Mouse (Mus musculus) gastrocnemius, postnatal 14 days (tissue): ENCODE data around the gene Otol1. TPM values are rescaled to one million over a fixed set of nuclear protein-coding genes. Genes with fewer than 3 reads are reported as not detected.
A peak's percentile ranks its signal among the peaks of the same experiment; 100 is the strongest.

Experiments used
- DNase-seq: peaks from one replicate; pipeline ENCODE4 v3.0.0; 2021; ENCODE audit warnings: mixed read lengths
- intact Hi-C: fragments of 180-260 bp; cut with DNase I; formaldehyde crosslinking; loops from one replicate; pipeline ENCODE4 v1.15.1; 2025; ENCODE audit warnings: low total_unique reads
- long read RNA-seq, 2 experiments: library from polyadenylated mRNA; stranded (forward); transcript quantifications; one replicate each; pipeline ENCODE4 v2.0.0; 2021
- total RNA-seq, 2 experiments: library from RNA; stranded (reverse); gene quantifications; 2 replicates each; pipeline ENCODE4 v1.2.3; 2021

Gene Otol1
- not detected for total RNA-seq
- long read RNA-seq, experiment 1 = 0 reads
- long read RNA-seq, experiment 2 = 0 reads

DNA sequence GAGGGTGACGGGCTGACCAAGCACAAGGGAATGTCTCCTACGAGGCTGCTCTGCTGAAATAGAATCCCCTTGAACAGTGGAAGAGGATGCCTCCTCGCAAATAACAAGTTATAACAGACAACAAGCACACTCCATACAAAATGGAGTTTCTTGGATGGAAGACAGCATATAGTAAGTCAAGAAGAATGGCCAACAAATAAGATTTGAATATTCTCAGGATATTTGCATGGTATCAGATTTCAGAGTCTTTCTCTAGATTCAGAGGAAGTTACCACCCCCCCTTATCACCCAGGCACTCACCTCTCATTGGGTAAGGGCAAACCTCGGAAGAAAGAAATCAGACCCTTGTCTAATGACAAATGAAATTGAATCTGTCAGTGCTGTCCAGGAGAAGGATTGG, at the start of gene Otol1:
Gene Otol1 (plus strand): TSS at position 301 of the 400 bp plus-strand sequence.
- no peak for DNase-seq
- intact Hi-C loops = no loop called here

DNA sequence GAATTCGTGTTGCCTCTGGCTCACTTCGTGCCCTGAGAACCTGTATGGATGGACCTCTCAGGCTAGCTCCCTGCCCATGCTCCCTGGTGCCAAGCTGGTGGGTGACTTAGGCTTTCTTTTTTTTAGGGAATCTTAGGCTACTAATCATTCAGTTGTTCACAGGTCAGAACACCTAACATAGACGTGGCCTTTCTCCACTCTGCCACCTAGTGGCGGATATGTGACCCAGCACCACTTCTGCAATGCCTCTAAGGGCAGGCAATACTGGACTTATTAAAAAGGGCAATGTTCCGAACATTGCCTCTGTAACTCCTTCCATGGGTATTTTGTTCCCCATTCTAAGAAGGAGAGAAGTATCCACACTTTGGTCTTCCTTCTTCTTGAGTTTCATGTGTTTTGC, 45.2 kb upstream of the Otol1 start:
- DNase-seq = peak; percentile 7
- intact Hi-C loops = no loop called here

DNA sequence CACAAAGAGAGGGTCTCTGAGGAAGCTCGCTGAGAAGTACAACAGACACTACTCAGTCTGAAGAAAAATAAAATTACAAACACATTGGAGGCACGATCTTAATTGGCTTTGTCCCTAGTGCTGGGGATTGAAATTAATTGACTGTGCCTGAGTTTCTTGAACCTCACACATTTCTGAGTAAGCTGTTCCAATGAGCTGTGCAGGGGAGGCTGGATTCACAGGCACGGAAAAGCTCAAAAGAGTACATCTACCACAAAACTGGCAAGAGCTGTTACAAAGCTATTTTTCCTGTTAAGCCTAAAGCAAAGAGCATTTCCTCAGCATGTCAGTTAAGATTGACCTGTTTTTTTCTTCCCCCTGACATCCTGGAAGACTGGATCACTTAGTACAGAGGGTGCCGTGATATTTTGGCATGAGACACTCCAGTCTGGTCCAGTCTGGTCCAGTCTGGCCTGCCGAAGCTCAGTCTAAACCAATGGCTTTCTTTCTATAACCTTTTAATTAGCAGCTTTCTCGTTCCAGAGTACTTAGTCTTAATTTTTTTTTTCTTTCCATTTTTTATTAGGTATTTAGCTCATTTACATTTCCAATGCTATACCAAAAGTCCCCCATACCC, 35.8 kb upstream of the Otol1 start:
- no peak for DNase-seq
- intact Hi-C loops = no loop called here

DNA sequence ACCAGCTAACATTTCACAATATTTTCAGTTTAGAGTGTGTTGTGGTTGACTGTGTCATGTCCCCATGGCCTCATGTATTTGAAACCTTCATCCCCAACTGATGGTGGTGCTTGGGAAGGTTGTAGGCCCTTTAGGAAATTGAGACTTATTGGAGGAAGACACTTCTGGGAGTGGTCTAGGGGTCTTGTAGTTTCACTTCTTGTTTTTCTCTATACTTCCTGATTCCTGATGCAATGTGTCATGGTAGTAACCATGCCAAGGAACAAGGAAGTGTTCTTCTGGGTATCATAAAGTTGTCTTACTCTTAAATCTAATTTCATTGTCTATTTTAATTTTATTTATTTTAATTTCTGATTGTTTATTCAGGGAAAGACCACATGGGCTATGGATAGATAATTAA, 29.3 kb upstream of the Otol1 start:
- no peak for DNase-seq
- intact Hi-C loops = no loop called here

DNA sequence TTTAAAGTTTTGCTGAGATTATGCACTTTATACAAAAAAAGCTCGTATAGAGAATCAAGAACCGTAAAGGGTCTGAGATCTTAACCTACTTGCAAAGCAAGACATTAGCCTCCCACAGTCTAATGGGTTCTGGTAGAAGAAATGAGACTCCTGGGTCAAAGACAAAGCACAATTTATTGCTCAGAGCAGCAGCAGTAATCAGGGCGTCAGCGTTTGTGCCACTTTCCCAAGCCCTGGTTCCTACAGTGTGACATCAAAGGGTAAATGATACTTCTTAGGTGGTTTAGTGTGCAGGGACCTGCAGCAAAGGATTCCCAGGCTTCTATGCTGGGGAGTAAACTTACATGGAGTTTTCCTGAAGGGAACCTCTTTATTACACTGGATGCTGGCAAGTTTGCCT, 13.6 kb upstream of the Otol1 start:
- DNase-seq = no peak
- intact Hi-C loops = no loop called here

DNA sequence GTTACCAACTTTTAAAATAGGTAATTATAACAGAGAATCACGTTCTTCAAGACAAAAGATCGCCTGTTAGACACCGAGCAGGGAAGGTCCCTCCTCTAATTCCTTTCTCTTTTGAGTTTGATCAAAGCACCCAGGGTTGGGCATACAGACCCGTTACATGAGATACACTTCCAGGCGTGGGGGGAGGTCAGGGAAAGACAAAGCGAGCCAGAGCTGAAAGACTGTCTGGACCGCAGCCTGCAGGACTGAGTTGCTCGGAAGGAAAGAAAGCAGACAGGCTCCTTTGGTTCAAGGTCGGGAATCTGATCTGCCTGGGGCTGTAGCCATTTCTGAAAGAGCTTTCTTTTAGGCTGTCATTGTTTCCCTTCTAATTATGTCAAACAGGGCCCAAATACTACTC, 5.9 kb upstream of the Otol1 start:
- intact Hi-C loops = no loop called here
- no peak for DNase-seq

DNA sequence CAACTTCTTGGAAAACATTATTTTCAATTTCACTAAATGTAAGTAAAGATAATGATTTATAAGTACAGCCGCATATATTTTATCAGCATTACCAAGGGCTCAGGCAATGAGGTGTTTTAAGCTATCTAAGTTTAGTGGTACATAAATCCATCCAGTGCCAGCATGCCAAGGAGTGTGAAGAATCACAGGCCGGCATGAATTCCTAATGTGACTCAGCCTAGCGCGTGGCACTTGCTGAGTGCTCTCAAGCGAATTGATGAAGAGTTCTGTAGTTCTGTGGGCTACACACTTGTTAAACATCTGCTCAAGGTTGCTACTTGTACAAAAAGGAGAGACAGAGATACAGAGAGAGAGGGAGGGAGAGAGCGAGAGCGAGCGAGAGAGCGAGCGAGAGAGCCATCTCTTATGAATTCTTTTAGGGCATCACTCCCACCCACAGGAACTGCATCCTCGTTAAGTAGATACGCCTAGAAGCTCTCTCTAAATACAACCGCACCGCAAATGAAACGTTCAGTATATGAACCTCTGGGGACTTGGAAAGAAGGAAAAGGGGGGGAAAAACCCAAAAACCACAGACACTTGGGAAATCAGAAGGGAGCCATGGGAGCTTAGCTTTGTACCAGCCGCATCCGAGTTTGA, 4.2 kb upstream of the Otol1 start:
- no peak for DNase-seq
- intact Hi-C loops = no loop called here

DNA sequence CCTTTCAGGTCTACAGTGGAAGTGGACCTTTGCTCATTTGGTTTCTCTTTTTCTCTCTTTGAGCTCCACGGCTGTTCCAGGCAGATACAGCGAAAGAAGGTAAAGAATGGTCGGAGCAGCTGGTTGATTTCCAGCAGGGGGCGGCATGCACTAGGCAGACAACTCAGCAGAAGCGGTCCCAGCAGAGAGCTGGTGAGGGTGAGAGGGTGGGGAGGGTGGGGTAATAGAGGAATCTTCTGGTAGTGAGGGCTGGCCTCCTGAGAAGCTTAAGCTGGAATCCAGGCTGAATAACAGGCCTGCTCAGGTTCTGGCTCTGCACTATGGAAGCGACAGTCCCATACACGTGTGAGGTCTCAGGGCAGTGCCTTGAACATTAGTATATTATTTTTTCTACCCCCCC, 3.5 kb upstream of the Otol1 start:
- no peak for DNase-seq
- intact Hi-C loops = no loop called here

DNA sequence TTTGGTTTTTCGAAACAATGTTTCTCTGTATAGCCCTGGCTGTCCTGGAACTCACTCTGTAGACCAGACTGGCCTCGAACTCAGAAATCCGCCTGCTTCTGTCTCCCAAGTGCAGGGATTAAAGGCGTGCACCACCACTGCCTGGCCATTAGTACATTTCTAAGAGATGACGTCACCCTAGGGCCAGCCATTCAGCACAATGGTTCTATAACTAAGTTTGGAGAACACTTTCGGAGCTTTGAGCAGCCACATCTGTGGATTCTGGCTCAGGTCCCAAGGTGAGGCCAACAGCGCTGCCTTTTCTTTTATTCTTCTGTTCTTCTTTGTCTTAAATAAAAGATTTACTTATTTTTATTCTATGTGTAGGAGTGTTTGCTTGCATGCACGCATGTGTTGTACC, 3.0 kb upstream of the Otol1 start:
- intact Hi-C loops = no loop called here
- no peak for DNase-seq

DNA sequence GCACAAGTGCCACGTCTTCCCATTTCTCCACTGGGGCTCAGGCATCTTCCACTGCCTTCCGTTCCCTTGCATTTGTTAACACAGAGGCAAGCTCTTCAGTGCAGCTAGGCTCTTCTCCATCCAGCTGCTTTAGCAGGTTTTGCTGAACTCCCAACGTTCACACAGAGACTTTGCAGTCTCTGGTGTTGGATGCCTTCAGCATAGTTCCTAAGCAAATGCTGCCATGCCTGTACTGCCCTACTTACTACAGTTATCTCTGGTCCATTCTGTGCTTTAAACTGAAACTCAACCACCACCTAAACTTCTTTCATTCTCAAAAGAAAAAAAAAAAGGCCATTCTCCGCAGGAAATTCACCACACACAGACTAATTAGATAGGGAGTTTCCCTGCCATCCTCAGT, 5.2 kb downstream of the Otol1 start:
- intact Hi-C loops = no loop called here

DNA sequence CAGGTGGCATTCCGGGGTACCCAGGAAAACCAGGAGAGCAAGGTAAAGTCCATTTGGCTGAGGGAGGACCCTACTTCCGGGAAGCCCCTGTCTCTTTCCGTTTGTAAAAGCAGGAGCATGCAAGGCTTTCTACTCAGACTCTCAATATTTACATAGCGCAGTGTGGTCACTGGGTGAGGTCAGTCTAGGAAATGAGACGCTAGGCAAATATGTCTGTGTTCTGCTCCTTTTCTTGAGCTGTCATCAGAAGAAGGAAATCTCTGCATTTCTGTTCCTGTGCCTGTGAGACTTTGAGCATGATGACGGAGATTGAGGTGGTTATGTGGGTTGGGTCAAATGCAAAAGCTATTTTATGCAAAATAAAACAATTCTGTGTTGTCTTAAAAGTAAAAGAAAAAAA, 19.2 kb downstream of the Otol1 start:
- no peak for DNase-seq
- intact Hi-C loops = no loop called here

More for the DNA sequence above, 5.2 kb downstream of the Otol1 start:
- DNase-seq = no peak

DNA sequence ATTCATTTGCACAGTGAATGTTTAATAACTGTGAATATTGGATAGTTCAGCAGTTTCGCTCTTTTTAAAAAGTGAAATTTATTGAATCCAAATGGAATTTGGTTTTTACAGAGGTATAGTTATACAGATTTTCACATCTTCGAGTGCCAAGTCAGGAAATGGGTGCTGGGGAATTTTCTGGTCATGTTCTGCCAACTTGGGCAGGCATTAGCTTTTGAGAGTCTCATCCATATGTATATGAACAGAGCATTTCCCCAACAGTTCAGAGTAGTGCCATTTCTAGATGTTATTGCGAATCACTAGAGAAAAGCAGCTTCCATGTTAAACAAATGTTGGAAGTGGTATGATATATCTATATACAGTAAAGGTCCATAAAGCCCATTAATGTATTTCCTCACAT, 21.8 kb downstream of the Otol1 start:
- intact Hi-C loops = no loop called here
- no peak for DNase-seq

DNA sequence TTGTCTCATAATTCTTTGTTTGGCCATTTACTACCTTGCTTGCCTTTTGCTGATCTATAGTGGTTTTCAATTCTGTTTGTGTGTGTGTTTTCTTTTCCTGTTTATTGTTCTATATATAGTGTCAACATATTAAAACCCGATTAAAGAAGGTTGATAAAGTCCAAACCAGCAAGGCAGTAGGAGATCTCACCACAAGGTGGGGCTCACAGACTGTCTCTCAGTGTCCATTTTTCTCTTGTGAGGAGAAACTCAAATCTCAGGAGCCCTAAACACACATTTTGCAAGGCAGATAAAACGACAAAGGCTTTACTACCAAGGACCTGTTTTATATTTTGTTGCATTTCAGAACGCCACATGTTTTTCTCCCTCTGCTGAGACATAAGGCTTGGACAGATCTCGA, 28.2 kb downstream of the Otol1 start:
- intact Hi-C loops = no loop called here
- DNase-seq = no peak

Other genes with a start within 250 kb of the Otol1 start
- gene Sptssb, start 147.7 kb upstream of the Otol1 start, total RNA-seq = not detected